Mouse (Mus musculus) B cell, adult 2 months (primary cell): ENCODE measurements around the gene Hist1h3h.
A peak's percentile ranks its signal among the peaks of the same experiment; 100 is the strongest.

ENCODE experiments used
- DNase-seq, 2 experiments: peaks; one replicate each; pipeline ENCODE4 v3.0.0; 2022

Gene Hist1h3h

DNA sequence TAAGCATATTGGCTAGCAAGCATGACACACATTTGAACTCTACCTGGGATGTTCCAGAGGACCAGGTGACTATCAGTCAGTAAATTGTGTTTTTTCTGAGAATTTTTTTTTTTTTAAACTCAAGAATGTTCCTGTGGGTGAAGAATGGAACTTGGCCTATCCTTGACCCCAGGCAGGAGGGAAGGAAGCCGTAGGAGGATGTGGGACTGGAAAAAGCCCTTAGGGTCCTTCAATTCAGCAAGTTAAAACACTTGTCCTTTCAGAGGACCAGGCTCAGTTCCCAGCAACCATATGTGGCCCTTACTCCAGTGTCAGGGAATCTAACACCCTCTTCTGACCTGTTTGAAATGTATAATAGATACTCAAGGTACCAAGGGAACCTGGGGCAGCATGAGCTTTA is 12.1 kb downstream of the Hist1h3h start:
- no peak for DNase-seq

DNA sequence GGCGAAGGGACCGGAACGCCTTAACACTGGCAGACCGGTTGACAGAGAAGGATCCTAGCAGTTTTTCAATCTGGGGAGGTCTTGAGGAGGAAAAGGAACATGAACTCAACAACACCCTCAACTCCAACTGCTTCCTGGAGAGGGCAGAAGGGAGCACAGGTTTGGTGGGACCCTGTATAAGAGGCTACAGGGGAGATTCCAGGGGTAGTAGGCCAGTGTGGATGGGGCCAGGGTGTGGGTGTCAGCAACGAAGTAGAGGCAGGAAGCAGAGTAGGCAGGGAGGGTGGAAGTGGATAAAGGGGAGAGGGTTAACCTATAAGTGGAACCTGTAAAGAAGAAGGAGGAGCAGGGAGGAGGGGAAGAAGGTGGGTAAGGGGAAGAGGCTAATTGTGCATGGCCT is 16.0 kb downstream of the Hist1h3h start:
- DNase-seq = no peak

DNA sequence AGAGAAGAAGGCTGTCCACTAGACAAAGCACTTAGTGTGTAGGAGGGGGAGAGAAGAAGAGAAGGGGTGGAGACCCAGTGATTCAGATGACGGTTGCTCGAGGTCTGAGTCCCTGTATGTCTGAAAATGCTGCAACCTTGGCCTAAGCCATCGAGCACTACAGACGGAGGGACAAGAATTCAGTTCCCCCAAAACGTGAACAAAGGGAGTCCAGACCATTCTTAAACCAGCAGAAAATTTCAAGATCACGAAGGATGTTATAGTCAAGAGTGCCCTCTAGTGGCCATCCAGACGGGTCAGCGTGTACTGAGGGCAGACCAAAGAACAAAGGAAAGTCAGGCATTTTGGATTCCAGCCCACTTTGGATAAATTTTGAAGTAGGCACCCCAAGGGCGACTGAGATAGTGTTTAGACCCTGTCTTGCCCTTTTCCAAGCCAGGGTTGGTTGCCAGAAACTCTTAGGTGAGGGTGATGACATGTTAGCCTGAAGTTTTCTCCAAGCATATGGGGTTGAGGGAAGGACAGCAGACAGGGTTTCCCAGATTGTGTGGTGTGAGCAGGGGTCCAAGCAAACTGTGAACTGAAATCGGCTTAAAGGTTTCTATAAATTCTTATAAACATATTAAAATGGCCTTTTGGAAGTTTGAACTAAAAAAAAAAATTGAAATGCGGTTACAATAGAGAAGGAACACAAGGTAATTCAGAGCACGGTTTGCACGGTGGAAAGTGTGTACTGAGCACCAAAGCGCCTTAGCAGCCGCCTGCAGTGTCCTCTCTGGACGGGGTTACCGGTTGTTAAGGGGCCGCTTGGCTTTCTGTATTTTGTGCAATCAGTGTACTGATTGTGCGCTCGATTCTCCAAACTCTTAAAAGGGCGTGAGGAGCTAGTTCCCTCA is 16.8 kb downstream of the Hist1h3h start:
- DNase-seq = peak; percentile 86 to 88

- DNase-seq = peak; percentile 77 to 79
Measured at GRCm38 (mm10) chr13:21734906-21735767, 17.7 kb downstream of the Hist1h3h start, which contains the start of gene Hist1h4j. Gene Hist1h4j (plus strand): TSS chr13:21735064.

DNA sequence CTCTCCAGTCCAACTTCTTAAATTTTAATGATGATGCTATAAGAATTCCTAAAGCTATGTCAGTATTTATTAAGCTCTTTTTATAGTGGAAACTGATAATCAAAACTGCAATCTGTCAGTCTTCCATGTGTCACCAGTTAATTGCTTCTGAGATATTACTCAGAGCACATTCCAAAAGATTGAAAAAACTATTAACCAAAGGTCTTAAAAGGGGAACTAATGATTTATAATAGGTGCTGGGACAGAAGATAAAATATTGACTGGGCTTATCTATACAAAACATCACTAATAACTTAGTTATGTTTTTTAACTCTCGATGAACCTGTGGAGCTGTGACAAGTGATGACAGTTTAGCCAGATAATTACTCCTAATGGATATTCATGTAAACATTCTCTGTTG is 27.5 kb downstream of the Hist1h3h start:
- DNase-seq = no peak

GRCm38 (mm10) chr13:21749387-21750158 is 32.1 kb downstream of the Hist1h3h start:
- DNase-seq = no peak

DNA sequence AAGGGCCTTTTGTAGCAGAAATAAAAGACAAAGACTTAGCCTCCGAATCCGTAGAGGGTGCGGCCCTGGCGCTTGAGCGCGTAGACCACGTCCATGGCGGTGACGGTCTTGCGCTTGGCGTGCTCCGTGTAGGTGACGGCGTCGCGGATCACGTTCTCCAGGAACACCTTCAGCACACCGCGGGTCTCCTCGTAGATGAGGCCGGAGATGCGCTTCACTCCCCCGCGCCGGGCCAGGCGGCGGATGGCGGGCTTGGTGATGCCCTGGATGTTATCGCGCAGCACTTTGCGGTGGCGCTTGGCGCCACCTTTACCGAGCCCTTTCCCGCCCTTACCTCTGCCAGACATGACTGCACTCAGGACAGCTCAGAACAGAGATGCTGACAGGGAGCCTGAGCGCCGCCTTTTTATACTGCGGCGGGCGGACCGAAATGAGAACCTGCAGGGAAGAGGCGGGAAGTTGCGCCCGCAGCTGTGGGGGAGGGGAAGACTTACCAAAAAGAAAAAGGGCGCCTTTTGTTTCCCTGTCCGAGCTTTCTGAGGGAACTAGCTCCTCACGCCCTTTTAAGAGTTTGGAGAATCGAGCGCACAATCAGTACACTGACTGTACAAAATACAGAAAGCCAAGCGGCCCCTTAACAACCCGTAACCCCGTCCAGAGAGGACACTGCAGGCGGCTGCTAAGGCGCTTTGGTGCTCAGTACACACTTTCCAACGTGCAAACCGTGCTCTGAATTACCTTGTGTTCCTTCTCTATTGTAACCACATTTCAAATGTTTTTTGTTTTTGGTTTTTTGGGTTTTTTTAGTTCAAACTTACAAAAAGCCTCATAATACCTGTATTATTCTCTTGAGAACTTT is 32.9 kb downstream of the Hist1h3h start, which contains the start of gene Hist1h4k:
Gene Hist1h4k, minus strand, starts transcription at position 347 of the 859 bp plus-strand sequence.
- peak; percentile 89 to 92 for DNase-seq

DNA sequence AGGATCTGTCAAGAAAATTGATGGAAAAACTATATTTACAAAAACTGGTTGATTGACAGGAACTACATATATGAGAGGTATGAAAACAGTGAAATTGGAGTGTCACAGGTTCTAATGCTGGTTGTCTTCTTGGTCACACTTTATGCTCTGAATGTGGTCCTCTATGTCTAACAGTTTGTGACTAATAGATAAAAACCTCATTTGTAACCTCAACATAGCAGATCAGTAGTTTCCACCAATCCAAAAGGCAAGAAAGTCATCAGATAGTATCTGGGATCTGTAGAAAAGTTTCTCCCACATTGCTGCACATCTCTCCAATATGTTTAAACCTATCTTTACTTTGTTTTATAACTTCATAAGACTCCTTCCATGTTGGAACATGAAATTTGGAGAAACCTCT is 34.0 kb downstream of the Hist1h3h start:
- no peak for DNase-seq

GRCm38 (mm10) chr13:21751827-21752226 is 34.4 kb downstream of the Hist1h3h start:
- no peak for DNase-seq

- DNase-seq = no peak
Measured at GRCm38 (mm10) chr13:21752356-21752755, 34.9 kb downstream of the Hist1h3h start.

- no peak for DNase-seq
Measured at GRCm38 (mm10) chr13:21753051-21753523, 35.6 kb downstream of the Hist1h3h start.

DNA sequence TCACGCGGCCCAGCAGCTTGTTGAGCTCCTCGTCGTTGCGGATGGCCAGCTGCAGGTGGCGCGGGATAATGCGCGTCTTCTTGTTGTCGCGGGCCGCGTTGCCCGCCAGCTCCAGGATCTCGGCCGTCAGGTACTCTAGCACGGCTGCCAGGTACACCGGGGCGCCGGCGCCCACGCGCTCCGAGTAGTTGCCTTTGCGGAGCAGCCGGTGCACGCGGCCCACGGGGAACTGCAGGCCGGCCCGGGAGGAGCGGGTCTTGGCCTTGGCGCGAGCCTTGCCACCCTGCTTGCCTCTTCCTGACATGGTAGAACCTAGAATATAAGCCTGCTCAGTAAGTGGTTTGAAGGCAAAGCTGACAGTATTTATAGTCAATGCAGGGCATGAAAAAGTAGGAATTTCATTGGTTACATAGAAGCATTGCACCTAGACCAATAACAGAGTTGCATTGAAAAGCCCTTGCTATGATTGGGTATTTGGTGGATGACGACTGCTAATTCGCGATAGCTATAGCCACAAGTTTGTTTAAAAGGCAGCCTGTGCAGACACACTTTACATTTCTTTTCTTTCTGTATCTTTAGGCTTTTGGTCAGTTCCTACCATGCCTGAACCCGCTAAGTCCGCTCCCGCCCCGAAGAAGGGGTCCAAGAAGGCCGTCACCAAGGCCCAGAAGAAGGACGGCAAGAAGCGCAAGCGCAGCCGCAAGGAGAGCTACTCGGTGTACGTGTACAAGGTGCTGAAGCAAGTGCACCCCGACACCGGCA is 36.2 kb downstream of the Hist1h3h start, which contains the start of the genes Hist1h2ak and Hist1h2bn:
Gene Hist1h2ak, minus strand, starts transcription at position 304 of the 762 bp plus-strand sequence.
Gene Hist1h2bn, plus strand, starts transcription at position 600 of the 762 bp plus-strand sequence.
- DNase-seq = peak; percentile 68 to 75

DNA sequence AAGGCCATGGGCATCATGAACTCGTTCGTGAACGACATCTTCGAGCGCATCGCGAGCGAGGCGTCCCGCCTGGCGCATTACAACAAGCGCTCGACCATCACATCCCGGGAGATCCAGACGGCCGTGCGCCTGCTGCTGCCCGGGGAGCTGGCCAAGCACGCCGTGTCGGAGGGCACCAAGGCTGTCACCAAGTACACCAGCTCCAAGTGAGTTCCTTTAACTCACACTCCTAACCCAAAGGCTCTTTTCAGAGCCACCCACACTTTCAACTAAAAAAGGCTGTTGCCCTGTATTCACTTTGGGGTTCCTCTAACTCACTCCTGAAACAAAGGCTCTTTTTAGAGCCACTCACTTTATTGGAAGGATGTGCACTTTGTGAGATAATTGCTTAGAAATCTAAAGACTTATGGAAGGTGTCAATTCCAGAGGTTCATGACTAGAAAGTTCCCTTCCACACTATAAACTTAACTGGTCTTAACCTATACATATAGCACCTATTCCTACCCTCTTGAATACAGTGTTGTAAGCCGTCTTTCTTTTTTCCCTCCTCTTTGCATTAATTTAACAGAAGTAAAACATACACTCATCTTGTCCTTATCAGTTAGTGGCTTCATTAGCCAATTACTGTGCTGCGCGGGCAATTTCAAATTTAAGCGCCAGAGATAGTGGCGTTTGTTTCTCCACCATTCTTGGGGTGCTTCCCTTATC is 37.0 kb downstream of the Hist1h3h start:
- DNase-seq = peak; percentile 54 to 56

DNA sequence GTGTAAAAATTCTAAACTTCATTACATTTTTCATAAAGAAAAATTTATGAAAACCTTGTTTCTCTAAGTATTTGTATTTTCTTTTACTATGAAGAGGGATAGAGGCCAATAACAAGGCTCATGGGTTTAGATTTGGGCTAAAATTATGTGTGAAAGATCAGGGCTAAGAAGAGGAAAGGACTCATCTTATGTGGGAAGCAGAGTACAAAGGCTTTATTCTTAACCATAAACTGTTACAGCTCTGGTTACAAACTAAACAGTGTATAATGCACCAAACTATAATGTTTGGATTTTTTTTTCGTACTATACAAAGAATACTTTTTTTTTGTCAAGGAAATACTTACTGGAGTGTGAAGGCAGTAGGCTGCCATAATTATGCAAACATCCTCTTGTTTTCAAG is 38.2 kb downstream of the Hist1h3h start:
- no peak for DNase-seq
